Mouse (Mus musculus): ENCODE measurements at regions not wholly inside any gene's neighbourhood (a gene's known extent, or its start where the extent isn't known, plus 50 kb on each side); places are given as distances from the start of the nearest gene placed in this dataset.

DNA sequence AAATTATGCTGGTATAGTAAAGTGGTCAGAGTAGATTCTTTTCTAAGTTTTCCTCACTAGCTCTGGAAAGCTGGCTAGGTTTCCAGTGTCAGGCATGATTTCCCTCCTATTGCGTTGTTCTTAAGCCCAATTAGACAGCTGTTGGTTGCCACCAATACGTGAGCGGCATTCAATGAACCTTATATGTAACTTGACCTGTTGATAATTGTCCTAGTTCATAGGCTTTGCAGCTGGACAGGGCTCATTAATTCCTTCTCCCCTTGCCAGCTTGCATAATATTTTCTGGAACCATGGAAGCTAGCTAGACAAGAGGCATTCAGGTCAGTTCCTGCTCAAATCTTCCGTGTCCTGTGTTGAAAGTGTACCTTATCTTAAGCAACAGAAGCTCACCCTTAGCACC lies 152.9 kb upstream of the Sstr4 start:
- Histone ChIP-seq H3K9me3 (no peaks in the 10 kb centered on the region), H3K27ac (no peak overlapping the region), H3K4me2 (no peak overlapping the region), H3K9ac (no peak overlapping the region), H3K4me3 (no peak overlapping the region), H3K4me1 (no peaks in the 10 kb centered on the region), H3K36me3 (replicated peaks) (no peaks in the 10 kb centered on the region), H3K27me3 (replicated peaks) (no peaks in the 10 kb centered on the region)
- WGBS = 70% methylated on average over 4 of the region's 4 CpGs
- no peak for ATAC-seq (replicated peaks)

DNA sequence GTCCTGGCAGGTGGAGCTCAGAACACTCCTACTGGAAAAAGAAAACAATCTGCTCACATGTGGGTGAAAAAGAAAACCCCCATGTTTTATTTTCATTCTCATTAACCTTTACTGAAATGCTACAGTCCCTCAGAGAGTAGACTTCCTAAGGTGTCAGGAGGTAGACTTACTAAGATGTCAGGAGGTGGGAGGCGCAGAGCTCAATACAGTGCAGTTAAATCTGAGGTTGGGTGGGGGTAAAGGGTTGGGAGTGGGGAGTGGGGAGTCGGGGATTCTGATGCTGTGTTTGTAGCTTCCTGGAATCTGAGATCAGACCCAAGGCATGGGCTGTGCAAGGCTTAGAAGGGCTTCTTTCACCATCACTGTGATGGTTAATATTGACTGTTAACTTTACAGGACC lies 149.6 kb upstream of the Sstr4 start:
- no peaks in the 10 kb centered on the region for H3K4me1 ChIP-seq
- H3K27ac ChIP-seq = no peak overlapping the region
- no peak for ATAC-seq (replicated peaks)
- no peaks in the 10 kb centered on the region for H3K9me3 ChIP-seq
- H3K4me3 ChIP-seq = no peak overlapping the region
- no peaks in the 10 kb centered on the region for H3K36me3 ChIP-seq (replicated peaks)
- WGBS = 84% methylated on average over 2 of the region's 2 CpGs
- no peak overlapping the region for H3K9ac ChIP-seq
- H3K27me3 ChIP-seq (replicated peaks) = no peaks in the 10 kb centered on the region
- H3K4me2 ChIP-seq = no peak overlapping the region

- Histone ChIP-seq H3K9ac (no peak overlapping the region), H3K27me3 (replicated peaks) (no peaks in the 10 kb centered on the region), H3K9me3 (no peaks in the 10 kb centered on the region), H3K36me3 (replicated peaks) (no peaks in the 10 kb centered on the region), H3K4me2 (no peak overlapping the region), H3K27ac (no peak overlapping the region), H3K4me3 (no peak overlapping the region), H3K4me1 (no peaks in the 10 kb centered on the region)
- 89% methylated on average over 1 of the region's 1 CpGs for WGBS
- no peak for ATAC-seq (replicated peaks)
Measured at GRCm38 (mm10) chr2:148250902-148251301, 144.2 kb upstream of the Sstr4 start.

- no peaks in the 10 kb centered on the region for H3K36me3 ChIP-seq (replicated peaks)
- ATAC-seq (replicated peaks) = no peak
- H3K27ac ChIP-seq = no peak overlapping the region
- H3K4me2 ChIP-seq = no peak overlapping the region
- H3K4me3 ChIP-seq = no peak overlapping the region
- no peaks in the 10 kb centered on the region for H3K4me1 ChIP-seq
- no peak overlapping the region for H3K9ac ChIP-seq
- no peaks in the 10 kb centered on the region for H3K9me3 ChIP-seq
- H3K27me3 ChIP-seq (replicated peaks) = no peaks in the 10 kb centered on the region
Measured at GRCm38 (mm10) chr2:148255662-148256061, 139.5 kb upstream of the Sstr4 start.

GRCm38 (mm10) chr2:148264111-148264730 lies 130.9 kb upstream of the Sstr4 start:
- Histone ChIP-seq H3K9ac (no peak overlapping the region), H3K4me2 (no peak overlapping the region), H3K4me1 (no peaks in the 10 kb centered on the region; the same call in 1 of the 2 replicates), H3K4me3 (no peak overlapping the region), H3K27me3 (replicated peaks) (no peaks in the 10 kb centered on the region), H3K27ac (no peak overlapping the region), H3K36me3 (replicated peaks) (no peaks in the 10 kb centered on the region), H3K9me3 (no peaks in the 10 kb centered on the region)
- peak; percentile 95 for ATAC-seq (replicated peaks)
- 44% methylated on average over 3 of the region's 3 CpGs for WGBS

- WGBS = 94% methylated on average over 3 of the region's 3 CpGs
- Histone ChIP-seq H3K9me3 (no peaks in the 10 kb centered on the region), H3K27me3 (replicated peaks) (no peaks in the 10 kb centered on the region), H3K27ac (no peak overlapping the region), H3K4me3 (no peak overlapping the region), H3K36me3 (replicated peaks) (no peaks in the 10 kb centered on the region), H3K4me2 (no peak overlapping the region), H3K9ac (no peak overlapping the region), H3K4me1 (no peaks in the 10 kb centered on the region)
- ATAC-seq (replicated peaks) = no peak
Measured at GRCm38 (mm10) chr2:148279200-148279599, 115.9 kb upstream of the Sstr4 start.

DNA sequence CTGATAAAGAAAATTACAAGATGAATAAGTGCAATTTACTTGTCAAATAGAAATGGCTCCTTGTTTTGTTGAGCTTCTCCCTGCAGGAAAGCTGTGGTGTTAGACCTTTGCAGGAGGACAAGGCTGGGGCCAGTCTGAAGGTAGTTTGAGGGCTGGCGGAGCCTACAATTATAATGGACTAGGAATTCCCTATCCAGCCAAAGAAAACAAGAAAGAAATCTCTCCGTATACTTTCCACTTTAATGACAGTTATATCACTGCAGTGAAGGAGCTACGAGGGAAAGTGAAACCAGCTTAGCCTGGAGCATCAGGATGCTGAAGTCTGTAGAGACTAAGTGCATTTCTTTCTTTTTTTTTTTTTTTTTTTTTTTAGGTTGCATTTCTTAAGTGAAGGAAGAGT lies 104.8 kb upstream of the Sstr4 start:
- H3K4me1 ChIP-seq = no peaks in the 10 kb centered on the region
- no peak overlapping the region for H3K27ac ChIP-seq
- no peaks in the 10 kb centered on the region for H3K36me3 ChIP-seq (replicated peaks)
- H3K4me2 ChIP-seq = no peak overlapping the region
- 78% methylated on average over 3 of the region's 3 CpGs for WGBS
- H3K27me3 ChIP-seq (replicated peaks) = no peaks in the 10 kb centered on the region
- no peak overlapping the region for H3K9ac ChIP-seq
- H3K4me3 ChIP-seq = no peak overlapping the region
- no peaks in the 10 kb centered on the region for H3K9me3 ChIP-seq
- no peak for ATAC-seq (replicated peaks)

GRCm38 (mm10) chr2:148292442-148292841 lies 102.7 kb upstream of the Sstr4 start:
- no peak for ATAC-seq (replicated peaks)
- Histone ChIP-seq H3K9me3 (no peaks in the 10 kb centered on the region), H3K4me2 (no peak overlapping the region), H3K27me3 (replicated peaks) (no peaks in the 10 kb centered on the region), H3K4me3 (no peak overlapping the region), H3K4me1 (no peaks in the 10 kb centered on the region), H3K36me3 (replicated peaks) (no peaks in the 10 kb centered on the region), H3K27ac (no peak overlapping the region), H3K9ac (no peak overlapping the region)
- WGBS = 91% methylated on average over 5 of the region's 5 CpGs

DNA sequence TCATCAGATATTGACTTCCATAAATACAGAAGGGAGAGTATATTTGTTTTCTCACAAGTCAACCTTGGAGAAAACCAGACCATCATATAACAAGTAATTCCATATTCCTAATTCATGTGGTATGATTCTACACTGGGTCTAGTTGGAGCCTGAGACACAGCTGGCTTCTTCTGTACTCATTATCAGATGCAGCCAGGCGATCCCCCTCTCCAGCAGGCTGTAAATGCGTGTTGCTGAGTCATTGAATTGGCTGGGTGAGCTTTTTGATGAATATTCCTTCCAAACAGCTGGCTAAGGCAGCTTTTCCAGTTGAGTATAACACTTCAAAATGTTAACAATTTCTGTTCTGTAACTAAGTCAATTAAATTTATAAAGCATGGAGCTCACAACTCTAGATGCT lies 102.2 kb upstream of the Sstr4 start:
- H3K9ac ChIP-seq = no peak overlapping the region
- no peaks in the 10 kb centered on the region for H3K4me1 ChIP-seq
- WGBS = 51% methylated on average over 2 of the region's 2 CpGs
- no peak overlapping the region for H3K4me2 ChIP-seq
- H3K27me3 ChIP-seq (replicated peaks) = no peaks in the 10 kb centered on the region
- no peaks in the 10 kb centered on the region for H3K9me3 ChIP-seq
- no peak for ATAC-seq (replicated peaks)
- no peak overlapping the region for H3K27ac ChIP-seq
- no peaks in the 10 kb centered on the region for H3K36me3 ChIP-seq (replicated peaks)
- no peak overlapping the region for H3K4me3 ChIP-seq

DNA sequence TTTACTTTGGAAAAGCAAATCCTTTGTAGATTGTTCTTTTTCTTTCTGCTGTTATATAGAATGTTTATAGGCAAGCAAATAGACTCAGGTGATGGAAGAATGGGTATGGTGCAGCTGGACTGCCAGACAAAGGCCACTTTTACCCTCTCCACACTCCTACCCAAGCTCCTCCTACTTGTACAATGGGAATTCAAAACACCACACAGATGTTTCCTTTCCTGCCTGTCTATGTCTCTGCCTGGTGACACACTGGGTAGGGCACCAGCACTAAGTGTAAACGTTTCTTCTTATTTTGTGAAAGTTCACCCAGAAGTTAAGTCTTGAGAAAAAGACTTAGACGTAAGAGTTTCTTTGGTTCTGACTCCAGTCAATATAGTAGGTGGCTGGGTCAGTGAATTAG lies 94.3 kb upstream of the Sstr4 start:
- no peak for ATAC-seq (replicated peaks)
- H3K9me3 ChIP-seq = no peaks in the 10 kb centered on the region
- no peak overlapping the region for H3K9ac ChIP-seq
- H3K4me1 ChIP-seq = no peaks in the 10 kb centered on the region
- H3K4me3 ChIP-seq = no peak overlapping the region
- 74% methylated on average over 2 of the region's 2 CpGs for WGBS
- no peaks in the 10 kb centered on the region for H3K36me3 ChIP-seq (replicated peaks)
- no peaks in the 10 kb centered on the region for H3K27me3 ChIP-seq (replicated peaks)
- no peak overlapping the region for H3K27ac ChIP-seq
- no peak overlapping the region for H3K4me2 ChIP-seq

DNA sequence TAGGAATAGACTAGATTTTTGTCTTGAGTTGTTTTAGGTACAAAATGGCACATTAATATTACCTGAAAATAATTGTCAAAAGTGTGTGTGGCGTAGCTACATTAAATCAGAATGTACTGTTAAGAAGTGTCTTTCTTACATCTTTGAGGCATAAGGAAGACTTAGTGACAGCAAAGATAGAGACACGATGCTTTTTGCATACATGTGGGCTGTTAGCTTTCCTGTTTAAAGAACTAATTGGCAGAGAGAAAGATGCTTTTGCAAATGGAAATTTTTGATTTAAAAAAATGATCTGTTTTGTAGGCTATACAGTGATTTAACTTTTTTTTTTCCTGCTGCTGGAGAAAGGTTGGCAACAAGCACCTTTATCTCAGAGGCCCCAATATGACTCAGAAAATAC lies 82.9 kb upstream of the Sstr4 start:
- 92% methylated on average over 2 of the region's 2 CpGs for WGBS

DNA sequence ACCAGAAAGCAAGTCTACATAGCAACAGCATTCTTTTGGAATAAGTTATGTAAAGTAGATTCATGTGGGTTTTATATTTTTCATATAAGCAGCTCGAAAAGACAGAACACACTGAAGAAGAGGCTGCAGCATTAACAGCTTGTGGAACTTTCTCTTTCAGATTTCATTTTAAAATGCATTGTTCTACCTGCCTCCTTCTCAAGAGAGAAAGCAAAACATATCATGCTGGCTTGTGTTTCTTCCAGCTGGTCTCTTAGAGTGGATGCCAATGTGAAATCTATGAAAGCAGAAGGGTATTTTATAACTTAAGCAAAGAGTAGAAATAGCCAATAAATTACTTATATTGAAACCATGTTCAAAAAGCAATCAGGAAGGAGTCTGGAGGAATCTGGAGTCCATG lies 74.2 kb upstream of the Sstr4 start:
- no peaks in the 10 kb centered on the region for H3K9me3 ChIP-seq
- no peak overlapping the region for H3K4me2 ChIP-seq
- H3K27me3 ChIP-seq (replicated peaks) = no peaks in the 10 kb centered on the region
- no peak overlapping the region for H3K4me3 ChIP-seq
- no peak overlapping the region for H3K27ac ChIP-seq
- no peaks in the 10 kb centered on the region for H3K4me1 ChIP-seq
- H3K9ac ChIP-seq = no peak overlapping the region
- H3K36me3 ChIP-seq (replicated peaks) = no peaks in the 10 kb centered on the region
- no peak for ATAC-seq (replicated peaks)
- 83% methylated on average over 1 of the region's 1 CpGs for WGBS

More for the DNA sequence above, 82.9 kb upstream of the Sstr4 start:
- Histone ChIP-seq H3K27me3 (replicated peaks) (no peaks in the 10 kb centered on the region), H3K36me3 (replicated peaks) (no peaks in the 10 kb centered on the region), H3K4me2 (no peak overlapping the region), H3K9me3 (no peaks in the 10 kb centered on the region), H3K27ac (no peak overlapping the region), H3K4me3 (no peak overlapping the region), H3K9ac (no peak overlapping the region), H3K4me1 (no peaks in the 10 kb centered on the region)
- no peak for ATAC-seq (replicated peaks)

DNA sequence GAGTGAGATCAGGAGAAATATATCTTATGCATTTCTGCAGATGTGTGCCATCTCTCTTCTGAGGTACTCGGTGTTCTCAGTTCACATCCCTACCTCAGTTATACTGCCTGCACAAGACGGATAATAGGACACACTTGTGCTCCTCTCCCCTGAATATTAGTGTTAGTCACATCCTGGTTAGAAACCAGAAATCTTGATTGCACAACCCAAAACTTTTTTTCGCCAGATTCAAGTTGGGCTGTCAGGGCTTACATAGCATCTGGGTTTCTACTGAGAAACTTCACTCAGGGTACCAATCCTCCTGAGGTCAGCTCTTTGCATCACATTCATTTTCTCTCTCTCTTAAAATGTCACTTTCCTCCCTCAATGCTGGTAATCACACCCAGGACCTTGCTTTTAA lies 69.8 kb upstream of the Sstr4 start:
- Histone ChIP-seq H3K9me3 (no peaks in the 10 kb centered on the region), H3K27ac (no peak overlapping the region), H3K4me3 (no peak overlapping the region), H3K4me1 (no peaks in the 10 kb centered on the region), H3K4me2 (no peak overlapping the region), H3K9ac (no peak overlapping the region), H3K27me3 (replicated peaks) (no peaks in the 10 kb centered on the region), H3K36me3 (replicated peaks) (no peaks in the 10 kb centered on the region)
- no peak for ATAC-seq (replicated peaks)
- 90% methylated on average over 3 of the region's 3 CpGs for WGBS
